Mouse (Mus musculus) stomach, postnatal 0 days (tissue): ENCODE data around the gene Tomt.

Experiments
- CTCF ChIP-seq: IDR thresholded peaks from 2 replicates; pipeline ENCODE4 v1.5.1; 2016; ENCODE audit warnings: antibody characterized with exemption, low read depth, mild to moderate bottlenecking, moderate library complexity
- EP300 ChIP-seq: optimal IDR thresholded peaks from 2 replicates; pipeline ENCODE3; 2016; ENCODE audit warnings: antibody characterized with exemption

DNA sequence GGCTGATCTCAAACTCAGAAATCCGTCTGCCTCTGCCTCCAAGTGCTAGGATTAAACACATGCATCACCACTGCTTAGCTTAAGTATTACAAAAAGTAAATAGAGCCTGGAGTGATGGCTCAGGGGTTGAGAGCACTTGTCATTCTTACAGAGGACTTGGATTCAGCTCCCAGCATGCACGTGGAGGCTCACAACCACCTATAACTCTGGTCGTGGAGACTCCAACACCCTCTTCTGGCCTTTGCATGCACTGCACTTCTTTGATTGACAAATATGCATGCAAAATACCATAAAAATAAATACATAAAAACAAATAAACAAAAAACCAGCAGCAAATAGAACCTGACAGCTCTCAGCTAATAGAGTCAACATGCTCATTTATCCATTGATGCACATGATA, 43.9 kb downstream of the Tomt start:
- 0 out of 2 replicates have a peak, but pooled peaks have one; percentile 4 for TF ChIP-seq CTCF
- TF ChIP-seq EP300, result no peak
